Mouse (Mus musculus) stomach, embryonic 16.5 days (tissue): ENCODE results near the gene Parvg. TPM values are rescaled to one million over a fixed set of nuclear protein-coding genes. Genes with fewer than 3 reads are reported as not detected.
"Not testable (repeated sequence)": the region's sequence is repeated elsewhere in the genome, so short reads cannot be mapped to it uniquely, and the experiment has no call there.

Experiments used
- ATAC-seq: fragments of 200-750 bp; cut with Nextera tagmentation; 2 replicates; pipeline ENCODE4 v1.8.0; 2017; ENCODE audit warnings: moderate number of reproducible peaks, moderate TSS enrichment; ENCODE audit not compliant: insufficient read depth, low FRiP score
- H3K27ac ChIP-seq: fragments of 300-500 bp; sonication (generic); 2 replicates; pipeline ENCODE4 v1.5.1; 2014; ENCODE audit warnings: low read length
- H3K27me3 ChIP-seq: fragments of 300-500 bp; sonication (generic); 2 replicates; pipeline ENCODE4 v1.6.1; 2014; ENCODE audit warnings: low read length, control low read depth, mixed read lengths; ENCODE audit not compliant: control insufficient read depth, insufficient read depth
- H3K36me3 ChIP-seq: fragments of 300-500 bp; sonication (generic); 2 replicates; pipeline ENCODE4 v1.6.1; 2014; ENCODE audit warnings: low read length; ENCODE audit not compliant: control insufficient read depth, insufficient read depth
- H3K4me1 ChIP-seq: fragments of 300-500 bp; sonication (generic); 2 replicates; pipeline ENCODE4 v1.6.1; 2014; ENCODE audit warnings: low read length, control low read depth, mixed read lengths; ENCODE audit not compliant: control insufficient read depth, insufficient read depth
- H3K4me2 ChIP-seq: fragments of 300-500 bp; sonication (generic); 2 replicates; pipeline ENCODE4 v1.6.1; 2014; ENCODE audit warnings: low read depth, low read length, mixed read lengths
- H3K4me3 ChIP-seq: fragments of 300-500 bp; sonication (generic); replicated peaks from 2 replicates; pipeline ENCODE4 v1.5.1; 2014; ENCODE audit warnings: mild to moderate bottlenecking, low read length
- H3K9ac ChIP-seq: fragments of 300-500 bp; sonication (generic); 2 replicates; pipeline ENCODE4 v1.6.1; 2014; ENCODE audit warnings: low read length
- H3K9me3 ChIP-seq: fragments of 300-500 bp; sonication (generic); replicated peaks from 2 replicates; pipeline ENCODE4 v1.6.1; 2016; ENCODE audit warnings: low read length, control low read depth; ENCODE audit not compliant: control insufficient read depth
- WGBS: fragments of 180-500 bp; shearing (Covaris S2); extraction: QIAGEN DNeasy Blood & Tissue Kit; methylation state at CpG from one replicate; pipeline ENCODE4 v1.1.7; 2014; 5-methylcytosine and 5-hydroxymethylcytosine counted together
- polyA plus RNA-seq: library from polyadenylated mRNA; unstranded; fragments of >200 nt; fragmentation: Nextera tagmentation; extraction: Ambion mirVana; gene quantifications from 2 replicates; pipeline ENCODE4 v1.2.1, GENCODE M21; 2015

The Parvg gene
- polyA plus RNA-seq, 1 experiment from 2014 or later: 3.7 TPM

GRCm38 (mm10) chr15:84285453-84285852, 38.4 kb upstream of the Parvg start:
- H3K27ac ChIP-seq: no peak overlapping the region
- no peaks in the 10 kb centered on the region for H3K27me3 ChIP-seq
- no peak overlapping the region for H3K4me2 ChIP-seq
- H3K36me3 ChIP-seq: no peaks in the 10 kb centered on the region
- H3K9me3 ChIP-seq: no peaks in the 10 kb centered on the region
- WGBS: 81% methylated on average over 7 of the region's 7 CpGs
- no peak overlapping the region for H3K9ac ChIP-seq
- H3K4me3 ChIP-seq: no peak overlapping the region
- no peaks in the 10 kb centered on the region for H3K4me1 ChIP-seq
- ATAC-seq: no peak

- not testable (repeated sequence) for H3K27ac ChIP-seq, H3K9ac ChIP-seq, ATAC-seq, H3K4me1 ChIP-seq, H3K36me3 ChIP-seq, H3K4me3 ChIP-seq, H3K4me2 ChIP-seq, H3K9me3 ChIP-seq, H3K27me3 ChIP-seq
- 86% methylated on average over 1 of the region's 1 CpGs for WGBS
Measured at GRCm38 (mm10) chr15:84288953-84289352, 34.9 kb upstream of the Parvg start.

- Histone ChIP-seq H3K4me3 (no peak overlapping the region), H3K4me1 (no peaks in the 10 kb centered on the region), H3K9me3 (no peaks in the 10 kb centered on the region), H3K27me3 (no peaks in the 10 kb centered on the region), H3K4me2 (no peak overlapping the region), H3K36me3 (no peaks in the 10 kb centered on the region), H3K27ac (no peak overlapping the region), H3K9ac (no peak overlapping the region)
- WGBS: 89% methylated on average over 5 of the region's 5 CpGs
- ATAC-seq: no peak
Measured at GRCm38 (mm10) chr15:84291097-84291496, 32.7 kb upstream of the Parvg start.

GRCm38 (mm10) chr15:84293590-84293989, 30.2 kb upstream of the Parvg start:
- H3K4me2 ChIP-seq: no peak overlapping the region
- no peak overlapping the region for H3K9ac ChIP-seq
- no peak overlapping the region for H3K4me3 ChIP-seq
- H3K4me1 ChIP-seq: 0 out of 2 replicates have a peak, but pooled peaks cover 4% of the 10 kb centered on the region
- no peak for ATAC-seq
- WGBS: 85% methylated on average over 12 of the region's 12 CpGs
- no peaks in the 10 kb centered on the region for H3K9me3 ChIP-seq
- no peaks in the 10 kb centered on the region for H3K27me3 ChIP-seq
- no peak overlapping the region for H3K27ac ChIP-seq
- no peaks in the 10 kb centered on the region for H3K36me3 ChIP-seq

- H3K4me2 ChIP-seq: no peak overlapping the region
- H3K9ac ChIP-seq: no peak overlapping the region
- no peak overlapping the region for H3K27ac ChIP-seq
- H3K36me3 ChIP-seq: no peaks in the 10 kb centered on the region
- H3K9me3 ChIP-seq: no peaks in the 10 kb centered on the region
- WGBS: 83% methylated on average over 9 of the region's 9 CpGs
- ATAC-seq: no peak
- no peaks in the 10 kb centered on the region for H3K27me3 ChIP-seq
- H3K4me1 ChIP-seq: 0 out of 2 replicates have a peak, but pooled peaks cover 7% of the 10 kb centered on the region
- H3K4me3 ChIP-seq: no peak overlapping the region
Measured at GRCm38 (mm10) chr15:84294391-84294790, 29.4 kb upstream of the Parvg start.

DNA sequence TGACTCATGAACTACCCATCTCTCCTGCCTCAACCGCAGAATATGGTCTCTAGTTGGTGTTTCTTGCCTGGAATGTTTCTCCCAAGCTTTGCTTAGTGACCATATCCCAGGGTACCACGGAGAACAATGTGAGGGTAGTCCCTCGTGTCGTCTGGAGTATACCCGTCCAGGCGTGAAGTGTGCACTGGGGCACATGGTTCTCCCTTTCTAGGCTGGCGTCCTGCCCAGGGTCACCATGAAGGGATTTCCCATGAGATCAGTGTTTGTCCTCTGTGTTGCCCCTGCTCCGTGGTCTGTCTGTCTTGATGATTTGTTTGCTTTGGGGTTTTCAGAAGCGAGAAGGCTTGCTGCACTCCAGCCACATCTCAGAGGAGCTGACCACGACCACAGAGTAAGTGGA, 28.6 kb upstream of the Parvg start:
- peaks cover 14% of the 10 kb centered on the region; the same call in 1 of the 2 replicates for H3K4me1 ChIP-seq
- no peak overlapping the region for H3K27ac ChIP-seq
- no peak for ATAC-seq
- H3K9me3 ChIP-seq: no peaks in the 10 kb centered on the region
- no peak overlapping the region for H3K9ac ChIP-seq
- H3K4me2 ChIP-seq: no peak overlapping the region
- WGBS: 69% methylated on average over 10 of the region's 10 CpGs
- H3K36me3 ChIP-seq: no peaks in the 10 kb centered on the region
- H3K4me3 ChIP-seq: no peak overlapping the region
- no peaks in the 10 kb centered on the region for H3K27me3 ChIP-seq

DNA sequence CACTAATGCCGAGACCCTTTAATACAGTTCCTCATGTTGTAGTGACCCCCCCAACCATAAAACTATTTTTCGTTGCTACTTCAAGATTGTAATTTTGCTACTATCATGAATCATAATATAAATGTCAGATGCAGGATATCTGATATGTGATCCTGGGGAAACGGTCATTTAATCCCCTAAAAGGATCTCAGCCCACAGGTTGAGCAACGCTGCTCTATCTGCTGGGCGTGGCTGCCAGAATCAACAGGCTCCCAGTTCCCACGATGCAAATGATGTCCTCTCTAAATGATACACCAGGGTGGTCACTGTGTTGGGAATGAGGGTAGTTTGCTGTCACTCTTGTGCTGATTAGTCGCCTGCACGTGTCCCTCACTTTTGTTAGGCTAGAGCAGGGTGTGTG, 26.4 kb upstream of the Parvg start:
- Histone ChIP-seq H3K36me3 (no peaks in the 10 kb centered on the region), H3K4me3 (no peak overlapping the region), H3K9me3 (no peaks in the 10 kb centered on the region), H3K9ac (no peak overlapping the region), H3K27ac (no peak overlapping the region), H3K4me2 (no peak overlapping the region), H3K27me3 (no peaks in the 10 kb centered on the region), H3K4me1 (peaks cover 30% of the 10 kb centered on the region)
- WGBS: 55% methylated on average over 8 of the region's 8 CpGs
- no peak for ATAC-seq

DNA sequence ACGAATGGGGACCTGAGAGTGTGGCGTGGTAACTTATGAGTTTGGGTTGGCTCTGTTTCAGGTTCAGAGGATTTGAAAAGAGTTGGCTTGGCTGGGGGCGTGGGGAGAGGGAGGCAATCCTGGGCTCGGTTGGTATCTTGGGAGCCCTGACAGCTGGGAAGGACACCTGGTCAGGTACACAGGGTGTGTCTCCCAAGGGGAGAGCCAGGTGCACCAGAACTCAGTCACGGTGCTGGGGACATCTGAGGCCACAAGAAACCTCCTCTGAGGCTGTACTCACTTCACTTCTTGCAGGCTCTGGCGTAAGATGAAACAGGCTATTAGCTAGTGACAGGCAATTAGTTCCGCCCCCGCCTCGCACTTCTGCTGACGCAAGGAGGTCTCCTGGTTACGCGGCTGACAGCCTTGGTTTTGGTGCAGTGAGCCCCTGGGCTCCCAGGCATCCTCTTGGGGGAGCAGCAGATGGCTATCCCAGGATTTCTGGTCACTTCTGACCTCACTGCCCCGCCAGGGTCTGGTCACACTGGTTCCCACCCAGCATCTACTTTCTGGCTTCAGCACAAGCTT, 24.9 kb upstream of the Parvg start:
- H3K9ac ChIP-seq: no peak overlapping the region
- WGBS: 39% methylated on average over 13 of the region's 13 CpGs
- no peaks in the 10 kb centered on the region for H3K27me3 ChIP-seq
- no peak overlapping the region for H3K4me3 ChIP-seq
- H3K27ac ChIP-seq: no peak overlapping the region
- no peaks in the 10 kb centered on the region for H3K9me3 ChIP-seq
- peak; percentile 31; the same call in 1 of the 2 replicates for ATAC-seq
- no peaks in the 10 kb centered on the region for H3K36me3 ChIP-seq
- H3K4me2 ChIP-seq: no peak overlapping the region
- peaks cover 36% of the 10 kb centered on the region for H3K4me1 ChIP-seq

- ATAC-seq: 0 out of 2 replicates have a peak, but pooled peaks have one; percentile 5
- Histone ChIP-seq H3K9ac (no peak overlapping the region; the same call in 1 of the 2 replicates), H3K9me3 (no peaks in the 10 kb centered on the region), H3K36me3 (no peaks in the 10 kb centered on the region), H3K27ac (no peak overlapping the region), H3K4me3 (no peak overlapping the region), H3K27me3 (no peaks in the 10 kb centered on the region), H3K4me2 (no peak overlapping the region), H3K4me1 (peaks cover 36% of the 10 kb centered on the region)
- 45% methylated on average over 9 of the region's 9 CpGs for WGBS
Measured at GRCm38 (mm10) chr15:84299662-84300333, 24.0 kb upstream of the Parvg start.
